Mouse (Mus musculus): ENCODE measurements around the gene Kazn.

Gene Kazn

GRCm38 (mm10) chr4:142242750-142243383 lies 3.7 kb upstream of the Kazn start:
- no peak for DNase-seq (ENCODE audit: low read depth, low spot score)

DNA sequence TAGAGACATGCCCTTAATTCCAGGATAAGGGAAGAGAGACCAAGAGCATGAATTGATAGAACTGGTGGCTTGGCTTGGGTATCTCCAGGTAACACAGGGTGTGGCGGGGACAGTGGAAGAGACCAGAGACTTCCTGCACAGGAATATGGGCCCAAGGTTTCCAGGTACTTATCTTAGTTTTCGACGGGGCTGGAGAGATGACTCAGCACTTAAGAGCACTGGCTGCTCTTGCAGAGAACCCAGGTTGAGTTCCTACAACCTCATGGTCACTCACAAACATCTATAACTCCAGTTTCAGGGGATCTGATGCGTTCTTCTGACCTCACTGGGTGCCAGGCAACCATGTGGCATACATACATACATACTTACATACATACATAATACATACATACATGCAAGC lies 3.0 kb upstream of the Kazn start:
- no peak for DNase-seq (ENCODE audit: low read depth, low spot score)

- no peak for DNase-seq (ENCODE audit: low read depth, low spot score)
Measured at GRCm38 (mm10) chr4:142240874-142241273, 1.7 kb upstream of the Kazn start.

DNA sequence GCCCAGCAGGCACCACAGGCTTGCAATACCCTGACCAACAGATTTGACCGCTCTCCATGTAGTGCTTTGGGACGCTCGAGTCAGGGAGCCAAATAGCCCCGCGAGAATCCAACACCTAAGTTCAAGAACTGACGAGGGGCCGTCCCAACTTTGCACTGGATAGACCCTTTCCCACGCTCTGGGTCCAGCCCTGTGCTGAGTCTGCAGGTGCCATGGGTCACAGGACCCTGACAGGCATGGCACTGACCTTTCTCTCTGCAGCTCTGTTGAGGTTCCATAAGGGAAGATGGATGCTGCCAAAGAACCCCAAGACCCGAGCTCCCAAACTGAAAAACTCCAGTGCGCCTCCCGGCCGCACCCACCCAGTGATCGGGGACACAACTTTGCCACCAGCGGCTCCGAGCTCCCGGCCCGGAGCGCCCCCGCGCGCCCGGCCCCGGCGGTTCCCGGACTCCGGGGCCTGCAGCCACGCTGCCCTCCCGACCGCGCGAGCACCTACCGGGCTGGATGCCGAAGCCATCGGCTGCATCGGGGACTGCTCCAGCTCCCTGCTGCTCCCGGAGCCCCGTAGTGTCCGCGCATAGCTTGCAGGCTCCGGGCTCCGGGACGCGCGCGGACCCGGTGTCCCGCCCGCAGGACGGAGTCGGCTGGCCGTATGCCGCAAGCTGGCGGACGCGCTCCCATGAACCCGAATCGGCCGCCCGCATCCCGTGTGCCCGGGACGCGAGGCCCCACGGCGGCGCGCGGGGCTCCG lies 538 bp downstream of the Kazn start:
- DNase-seq (ENCODE audit: low read depth, low spot score), result no peak

DNA sequence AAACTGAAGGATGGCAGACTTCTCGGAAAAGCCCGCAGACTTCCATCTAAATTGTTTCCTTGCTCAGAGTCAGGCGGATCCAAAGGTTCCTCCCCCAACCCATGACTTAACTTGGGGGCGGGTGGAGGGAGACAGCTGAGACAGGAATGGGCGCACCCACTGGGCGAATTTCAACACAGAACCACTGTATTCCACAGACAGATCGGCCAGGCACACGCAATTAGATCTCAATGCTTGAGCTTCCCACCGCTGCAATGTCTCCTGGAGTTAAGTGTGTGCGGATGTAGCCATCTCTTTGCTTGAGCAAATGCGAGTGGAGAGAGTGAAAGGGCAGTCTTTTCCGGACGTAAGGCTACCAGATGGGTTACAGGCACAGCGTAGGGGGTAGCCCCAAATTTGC lies 1.2 kb downstream of the Kazn start:
- no peak for DNase-seq (ENCODE audit: low read depth, low spot score)

- DNase-seq (ENCODE audit: low read depth, low spot score), result no peak
Measured at GRCm38 (mm10) chr4:142236681-142237080, 2.5 kb downstream of the Kazn start.

DNA sequence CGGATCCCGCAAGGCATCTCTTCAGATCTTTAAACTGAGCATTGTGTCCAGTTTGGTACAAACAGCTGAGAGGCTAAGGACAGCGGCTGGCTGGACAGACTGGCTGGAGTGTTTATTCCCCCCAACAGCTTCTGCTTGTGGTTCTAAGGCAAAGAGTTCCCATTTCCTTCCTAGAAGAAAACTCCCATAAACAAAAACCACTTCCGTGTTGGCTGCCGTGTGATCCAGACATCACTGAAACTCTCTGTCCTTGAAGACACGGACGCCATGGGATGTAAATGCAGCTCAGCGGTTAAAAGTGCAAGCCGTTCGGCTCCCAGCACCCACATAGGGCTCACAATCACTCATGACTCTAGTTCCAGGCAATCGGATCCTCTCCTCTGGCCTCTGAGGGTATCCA lies 3.8 kb downstream of the Kazn start:
- no peak for DNase-seq (ENCODE audit: low read depth, low spot score)

GRCm38 (mm10) chr4:142234828-142235227 lies 4.4 kb downstream of the Kazn start:
- DNase-seq (ENCODE audit: low read depth, low spot score), result no peak

DNA sequence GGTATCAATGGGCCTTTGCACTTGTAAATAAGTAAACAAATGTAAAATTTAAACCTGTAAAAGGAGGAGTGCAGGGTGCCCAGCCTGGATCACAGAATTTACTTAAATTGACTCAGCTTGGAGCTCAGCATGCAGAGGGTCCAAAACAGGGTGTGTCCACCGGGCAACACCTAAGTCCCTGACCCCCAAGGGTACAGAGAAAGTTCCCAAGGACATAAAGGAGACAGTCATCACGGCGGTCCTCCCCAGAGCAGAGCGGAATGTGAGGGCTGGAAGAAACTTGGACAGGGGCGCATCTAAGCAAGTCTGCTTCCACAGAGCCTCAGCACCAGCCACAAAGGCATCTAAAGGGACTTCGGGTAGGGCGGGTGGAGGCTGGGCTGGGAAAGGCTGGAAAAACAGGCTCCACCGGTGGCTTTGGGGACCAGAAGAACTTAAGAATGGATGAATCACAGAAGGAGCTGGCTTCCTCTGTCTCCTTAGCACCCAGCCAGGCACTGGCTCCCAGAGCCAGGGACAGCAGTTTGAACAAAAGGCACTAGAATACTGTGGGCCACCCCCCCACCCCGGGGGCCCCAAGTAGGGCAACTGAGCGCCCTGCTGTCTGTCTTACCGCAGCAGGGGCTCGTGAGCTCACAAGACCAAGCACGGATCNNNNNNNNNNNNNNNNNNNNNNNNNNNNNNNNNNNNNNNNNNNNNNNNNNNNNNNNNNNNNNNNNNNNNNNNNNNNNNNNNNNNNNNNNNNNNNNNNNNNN lies 10.2 kb downstream of the Kazn start:
- DNase-seq (ENCODE audit: low read depth, low spot score), result no peak

DNA sequence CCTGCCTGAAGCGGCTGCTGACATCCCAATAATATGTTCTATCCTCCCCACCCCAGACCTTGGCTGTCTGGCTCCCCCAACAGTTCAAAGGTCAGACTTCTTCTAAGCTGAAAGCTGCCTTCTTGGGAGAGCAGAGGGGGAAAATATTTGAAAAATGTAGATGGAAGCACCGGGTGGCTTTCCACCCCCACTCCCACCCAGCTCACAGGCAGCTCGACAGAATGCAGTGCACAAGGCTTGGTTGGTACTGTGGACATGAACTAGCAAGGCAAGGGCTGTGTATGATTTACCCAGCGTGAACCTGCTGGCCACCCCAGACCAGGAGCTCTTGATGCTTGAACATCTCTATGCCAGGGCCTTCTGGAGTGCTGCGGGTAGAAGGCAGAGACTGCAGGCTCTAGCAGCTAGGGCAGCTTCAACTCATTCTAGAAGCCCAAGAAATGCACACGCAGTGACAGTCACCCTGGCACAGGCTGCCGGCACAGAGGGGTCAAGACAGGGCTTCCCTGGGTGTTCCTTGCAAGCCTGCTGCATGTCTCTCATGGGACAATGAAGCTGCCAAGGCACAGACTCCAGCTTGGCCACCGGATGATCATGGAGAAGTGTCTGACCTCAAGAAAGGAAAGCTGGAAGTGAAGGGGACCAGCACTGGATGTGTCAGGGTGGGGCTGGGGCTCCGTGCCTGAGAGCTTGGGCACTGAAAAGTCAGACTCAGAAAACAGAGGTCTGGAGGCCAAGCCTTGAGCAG lies 15.1 kb downstream of the Kazn start:
- DNase-seq (ENCODE audit: low read depth, low spot score), result no peak

GRCm38 (mm10) chr4:142222385-142222784 lies 16.8 kb downstream of the Kazn start:
- no peak for DNase-seq (ENCODE audit: low read depth, low spot score)

GRCm38 (mm10) chr4:142221757-142222072 lies 17.5 kb downstream of the Kazn start:
- no peak for DNase-seq (ENCODE audit: low read depth, low spot score)

DNA sequence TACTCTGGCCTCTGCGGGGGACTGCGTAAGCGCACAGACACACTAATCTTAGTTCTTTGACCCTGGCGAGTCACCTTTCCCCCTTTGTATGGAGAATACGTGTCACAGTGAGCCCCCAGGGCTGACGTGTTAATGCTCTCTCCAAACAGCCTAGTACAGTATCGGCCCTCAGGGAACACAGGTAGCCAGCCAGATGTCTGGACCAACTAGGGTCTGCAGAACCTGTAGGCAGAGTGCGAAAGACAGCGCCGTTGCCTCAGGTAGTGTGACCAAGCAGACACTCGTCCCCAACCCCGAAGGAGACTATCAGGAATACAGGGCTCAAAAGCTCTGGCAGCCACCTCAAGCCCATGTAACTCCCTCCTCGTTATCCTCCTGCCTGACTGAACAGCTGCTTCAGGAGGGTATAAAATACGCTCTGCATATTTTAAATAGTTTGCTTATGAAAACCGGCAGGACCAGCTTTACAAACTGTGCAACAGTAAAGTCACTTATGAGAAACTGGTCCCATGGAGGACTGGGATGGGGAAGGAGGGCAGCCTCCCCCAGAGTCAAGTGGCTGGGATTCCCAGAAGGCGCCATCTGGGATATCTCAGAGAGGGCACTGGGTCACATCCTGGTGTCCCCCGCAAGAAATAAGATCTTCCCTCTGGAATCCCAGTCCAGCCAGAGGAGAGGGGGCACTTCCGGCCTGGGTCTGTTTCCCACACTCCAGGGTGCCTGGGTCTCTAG lies 18.0 kb downstream of the Kazn start:
- DNase-seq (ENCODE audit: low read depth, low spot score), result no peak

- DNase-seq (ENCODE audit: low read depth, low spot score), result no peak
Measured at GRCm38 (mm10) chr4:142218997-142219396, 20.2 kb downstream of the Kazn start.

GRCm38 (mm10) chr4:142217048-142217447 lies 22.2 kb downstream of the Kazn start:
- no peak for DNase-seq (ENCODE audit: low read depth, low spot score)

DNA sequence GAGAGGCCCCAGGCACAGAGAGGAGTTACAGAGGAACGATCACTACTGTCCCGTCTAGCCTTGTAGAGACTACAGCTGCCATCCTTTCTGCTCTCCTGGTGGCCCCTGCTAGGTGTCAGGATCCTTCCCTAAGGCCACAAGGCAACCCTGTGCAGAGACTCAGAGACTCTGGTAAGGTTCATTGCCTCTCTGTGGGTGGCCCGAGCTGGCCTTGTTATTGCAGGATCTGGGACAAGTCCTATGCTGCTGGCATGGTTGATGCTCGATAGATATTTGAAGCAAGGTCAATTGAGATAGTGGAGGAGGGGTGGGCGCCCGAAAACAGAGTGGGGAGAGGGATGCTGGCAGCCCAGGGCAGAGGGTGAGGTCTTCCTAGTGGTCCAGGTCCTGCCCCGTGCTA lies 23.4 kb downstream of the Kazn start:
- no peak for DNase-seq (ENCODE audit: low read depth, low spot score)

- no peak for DNase-seq (ENCODE audit: low read depth, low spot score)
Measured at GRCm38 (mm10) chr4:142214532-142214931, 24.7 kb downstream of the Kazn start.

- no peak for DNase-seq (ENCODE audit: low read depth, low spot score)
Measured at GRCm38 (mm10) chr4:142212425-142212824, 26.8 kb downstream of the Kazn start.

GRCm38 (mm10) chr4:142209884-142210283 lies 29.3 kb downstream of the Kazn start:
- no peak for DNase-seq (ENCODE audit: low read depth, low spot score)

- DNase-seq (ENCODE audit: low read depth, low spot score), result no peak
Measured at GRCm38 (mm10) chr4:142209476-142209875, 29.7 kb downstream of the Kazn start.

DNA sequence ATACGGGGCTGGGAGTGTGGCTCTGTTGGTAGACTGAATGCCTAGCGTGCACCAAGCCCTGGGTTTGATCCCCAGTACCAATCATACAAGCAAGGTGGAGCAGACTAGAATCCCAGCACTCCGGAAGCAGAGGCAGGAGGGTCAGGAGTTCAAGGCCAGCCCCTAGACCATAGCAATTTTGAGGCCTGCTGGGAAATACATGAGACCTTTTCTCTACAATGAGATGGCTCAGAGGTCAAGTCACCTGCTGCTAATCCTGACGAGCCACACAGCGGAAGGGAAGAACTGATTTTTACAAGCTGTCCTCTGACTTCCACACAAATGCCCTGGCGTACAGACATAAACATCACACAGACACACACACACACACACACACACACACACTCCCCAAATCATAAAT lies 33.5 kb downstream of the Kazn start:
- DNase-seq (ENCODE audit: low read depth, low spot score), result no peak

GRCm38 (mm10) chr4:142196626-142197025 lies 42.6 kb downstream of the Kazn start:
- DNase-seq (ENCODE audit: low read depth, low spot score), result no peak
